Mouse (Mus musculus) left cerebral cortex, adult 2 months (tissue): ENCODE measurements at regions not wholly inside any gene's neighbourhood (a gene's known extent, or its start where the extent isn't known, plus 50 kb on each side); places are given as distances from the start of the nearest gene placed in this dataset.
"Not testable (repeated sequence)": the region's sequence is repeated elsewhere in the genome, so short reads cannot be mapped to it uniquely, and the experiment has no call there.

ENCODE experiments used
- DNase-seq, 2 experiments: peaks; one replicate each; pipeline ENCODE4 v3.0.0; 2021 to 2022; ENCODE audit warnings: low spot score in 2 of 2, mixed read lengths in 1 of 2; ENCODE audit errors: extremely low spot score in 1 of 2
- H3K27ac ChIP-seq: fragments of 200-600 bp; 2 replicates; pipeline ENCODE4 v1.8.1; 2022
- H3K4me3 ChIP-seq: fragments of 200-600 bp; 2 replicates; pipeline ENCODE4 v1.8.1; 2022
- CTCF ChIP-seq: fragments of 200-600 bp; IDR thresholded peaks from 2 replicates; pipeline ENCODE4 v1.8.1; 2022; ENCODE audit warnings: antibody characterized with exemption, mild to moderate bottlenecking, moderate library complexity
- intact Hi-C: fragments of 180-260 bp; cut with DNase I; formaldehyde crosslinking; loops from one replicate; pipeline ENCODE4 v1.15.1; 2025

- no peak overlapping the region for H3K27ac ChIP-seq
- DNase-seq, result no peak
- no peak overlapping the region for H3K4me3 ChIP-seq
- intact Hi-C loops, result no loop called here
- no peak for TF ChIP-seq CTCF
These were observed 328.3 kb upstream of the Nox3 start for GRCm38 (mm10) chr17:4024384-4024783.

GRCm38 (mm10) chr17:4029202-4029601, 333.1 kb upstream of the Nox3 start:
- Histone ChIP-seq H3K27ac (no peak overlapping the region), H3K4me3 (no peak overlapping the region)
- no peak for TF ChIP-seq CTCF
- no peak for DNase-seq
- intact Hi-C loops, result no loop called here

GRCm38 (mm10) chr17:4034816-4035360, 338.8 kb upstream of the Nox3 start:
- no peak overlapping the region for H3K27ac ChIP-seq
- DNase-seq, result no peak
- intact Hi-C loops, result no loop called here
- TF ChIP-seq CTCF, result no peak
- H3K4me3 ChIP-seq, result no peak overlapping the region

- no peak for DNase-seq
- intact Hi-C loops, result no loop called here
- no peak overlapping the region for H3K27ac ChIP-seq
- H3K4me3 ChIP-seq, result no peak overlapping the region
- no peak for TF ChIP-seq CTCF
These were observed 344.1 kb upstream of the Nox3 start for GRCm38 (mm10) chr17:4040104-4040664.

GRCm38 (mm10) chr17:4060186-4060585, 364.1 kb upstream of the Nox3 start:
- DNase-seq, intact Hi-C loops, H3K27ac ChIP-seq, H3K4me3 ChIP-seq: not testable (repeated sequence)

- intact Hi-C loops, result loop anchor here (2.0 kb wide), 1 partner anchor 303 kb away; no protein-coding TSS in a partner anchor
- peak in 1 of 2 experiments; percentile 11 for DNase-seq
- no peak overlapping the region for H3K4me3 ChIP-seq
These were observed 377.3 kb upstream of the Nox3 start for GRCm38 (mm10) chr17:4073381-4073780.

GRCm38 (mm10) chr17:4080564-4080963, 384.5 kb upstream of the Nox3 start:
- no peak overlapping the region for H3K4me3 ChIP-seq

More at GRCm38 (mm10) chr17:4073381-4073780, 377.3 kb upstream of the Nox3 start:
- TF ChIP-seq CTCF, result no peak
- peak overlapping the region; percentile 47; the same call in 1 of the 2 replicates for H3K27ac ChIP-seq

GRCm38 (mm10) chr17:4094621-4095020, 398.6 kb upstream of the Nox3 start:
- Histone ChIP-seq H3K27ac (no peak overlapping the region), H3K4me3 (no peak overlapping the region)
- intact Hi-C loops, result no loop called here
- no peak for DNase-seq
- no peak for TF ChIP-seq CTCF

More at GRCm38 (mm10) chr17:4080564-4080963, 384.5 kb upstream of the Nox3 start:
- DNase-seq, result no peak
- H3K27ac ChIP-seq, result no peak overlapping the region
- intact Hi-C loops, result no loop called here
- TF ChIP-seq CTCF, result no peak

GRCm38 (mm10) chr17:4103321-4103720, 407.3 kb upstream of the Nox3 start:
- H3K4me3 ChIP-seq, result no peak overlapping the region
- no peak for DNase-seq
- intact Hi-C loops, result no loop called here
- no peak for TF ChIP-seq CTCF
- no peak overlapping the region for H3K27ac ChIP-seq

GRCm38 (mm10) chr17:4109263-4109662, 413.2 kb upstream of the Nox3 start:
- DNase-seq, result no peak
- no peak overlapping the region for H3K4me3 ChIP-seq
- TF ChIP-seq CTCF, result peak; percentile 55
- no peak overlapping the region for H3K27ac ChIP-seq
- intact Hi-C loops, result no loop called here

GRCm38 (mm10) chr17:4113021-4113420, 417.0 kb upstream of the Nox3 start:
- H3K27ac ChIP-seq, result no peak overlapping the region
- no peak for DNase-seq
- intact Hi-C loops, result no loop called here
- H3K4me3 ChIP-seq, result no peak overlapping the region
- no peak for TF ChIP-seq CTCF

- no peak for DNase-seq
- no peak overlapping the region for H3K4me3 ChIP-seq
- H3K27ac ChIP-seq, result no peak overlapping the region
- no peak for TF ChIP-seq CTCF
- intact Hi-C loops, result no loop called here
These were observed 420.4 kb upstream of the Nox3 start for GRCm38 (mm10) chr17:4116476-4116875.

- Histone ChIP-seq H3K4me3 (no peak overlapping the region), H3K27ac (no peak overlapping the region)
- DNase-seq, result no peak
- no peak for TF ChIP-seq CTCF
- intact Hi-C loops, result no loop called here
These were observed 437.6 kb upstream of the Nox3 start for GRCm38 (mm10) chr17:4133678-4134077.
